Mouse (Mus musculus) hindbrain, embryonic 16.5 days (tissue): ENCODE results near the gene Eef1akmt1. TPM values are rescaled to one million over a fixed set of nuclear protein-coding genes. Genes with fewer than 3 reads are reported as not detected.
A peak's percentile ranks its signal among the peaks of the same experiment; 100 is the strongest.

Experiments
- ATAC-seq: fragments of 200-750 bp; cut with Nextera tagmentation; 2 replicates; pipeline ENCODE4 v1.8.0; 2017; ENCODE audit warnings: moderate TSS enrichment, moderate library complexity
- H3K27ac ChIP-seq: fragments of 300-500 bp; sonication (generic); 2 replicates; pipeline ENCODE4 v1.5.1; 2014; ENCODE audit warnings: low read depth, mild to moderate bottlenecking, control low read depth, low read length, moderate library complexity
- H3K27me3 ChIP-seq: fragments of 300-500 bp; sonication (generic); replicated peaks from 2 replicates; pipeline ENCODE4 v1.6.1; 2014; ENCODE audit warnings: low read length; ENCODE audit not compliant: control insufficient read depth, insufficient read depth
- H3K36me3 ChIP-seq: fragments of 300-500 bp; sonication (generic); 2 replicates; pipeline ENCODE4 v1.6.1; 2014; ENCODE audit warnings: mild to moderate bottlenecking, low read length, moderate library complexity, mixed read lengths; ENCODE audit not compliant: control insufficient read depth, insufficient read depth
- H3K4me1 ChIP-seq: fragments of 300-500 bp; sonication (generic); 2 replicates; pipeline ENCODE4 v1.6.1; 2014; ENCODE audit warnings: low read depth, low read length; ENCODE audit not compliant: control insufficient read depth, insufficient read depth
- H3K4me2 ChIP-seq: fragments of 300-500 bp; sonication (generic); 2 replicates; pipeline ENCODE4 v1.6.1; 2014; ENCODE audit warnings: mild to moderate bottlenecking, low read length, control low read depth, moderate library complexity
- H3K4me3 ChIP-seq: fragments of 300-500 bp; sonication (generic); 2 replicates; pipeline ENCODE4 v1.5.1; 2014; ENCODE audit warnings: mild to moderate bottlenecking, low read length, control low read depth, moderate library complexity
- H3K9ac ChIP-seq: fragments of 300-500 bp; sonication (generic); 2 replicates; pipeline ENCODE4 v1.6.1; 2014; ENCODE audit warnings: low read depth, mild to moderate bottlenecking, control low read depth, low read length, moderate library complexity
- H3K9me3 ChIP-seq: fragments of 300-500 bp; sonication (generic); 2 replicates; pipeline ENCODE4 v1.6.1; 2014; ENCODE audit warnings: mild to moderate bottlenecking, low read length, moderate library complexity; ENCODE audit not compliant: control insufficient read depth
- WGBS: fragments of 180-500 bp; shearing (Covaris S2); extraction: QIAGEN DNeasy Blood & Tissue Kit; methylation state at CpG from one replicate; pipeline ENCODE4 v1.1.7; 2014; 5-methylcytosine and 5-hydroxymethylcytosine counted together
- polyA plus RNA-seq: library from polyadenylated mRNA; unstranded; fragments of >200 nt; fragmentation: Nextera tagmentation; extraction: Ambion mirVana; gene quantifications from 2 replicates; pipeline ENCODE4 v1.2.1, GENCODE M21; 2015

Eef1akmt1 gene
- polyA plus RNA-seq, 1 experiment from 2014 or later: 89.5 TPM

DNA sequence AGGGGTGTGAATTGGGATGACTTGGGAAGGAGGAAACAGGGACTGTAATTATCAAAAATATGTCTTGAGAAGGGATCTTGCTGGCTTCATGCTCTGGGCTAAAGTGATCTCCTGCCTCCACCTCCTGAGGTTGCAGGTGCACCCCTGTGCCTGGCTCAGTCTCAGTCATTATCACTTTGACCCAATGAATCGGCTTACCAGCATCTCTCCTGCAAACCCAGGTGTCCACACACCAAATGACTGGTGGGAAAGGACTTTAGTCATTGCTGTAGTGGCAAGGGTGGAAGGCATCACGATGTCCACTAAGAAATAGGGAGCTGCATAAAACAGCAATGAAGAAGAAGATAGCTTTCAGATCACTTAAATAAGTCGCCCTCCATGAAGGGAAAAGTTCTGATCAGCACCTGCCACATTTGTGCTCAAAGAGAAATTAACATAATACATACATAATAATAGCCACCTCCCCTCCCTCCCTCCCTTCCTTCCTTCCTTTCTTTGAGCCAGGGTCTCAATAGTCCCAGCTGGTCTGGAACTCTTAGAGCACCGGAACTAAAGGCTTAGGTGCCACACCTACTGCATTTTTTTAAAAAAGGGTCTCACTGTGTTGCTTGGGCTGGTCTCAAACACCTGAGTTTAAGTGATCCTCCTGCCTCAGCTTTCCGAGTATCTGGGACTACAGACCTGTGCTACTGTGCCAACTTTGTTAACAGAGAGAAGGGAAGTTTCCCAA, 41.5 kb downstream of the Eef1akmt1 start:
- no peak overlapping the region for H3K4me2 ChIP-seq
- H3K4me1 ChIP-seq: peaks cover 19% of the 10 kb centered on the region
- 71% methylated on average over 5 of the region's 5 CpGs for WGBS
- no peak overlapping the region for H3K4me3 ChIP-seq
- no peak overlapping the region for H3K27ac ChIP-seq
- no peaks in the 10 kb centered on the region for H3K36me3 ChIP-seq
- H3K9me3 ChIP-seq: no peaks in the 10 kb centered on the region
- H3K27me3 ChIP-seq: no peaks in the 10 kb centered on the region
- no peak for ATAC-seq
- no peak overlapping the region for H3K9ac ChIP-seq

DNA sequence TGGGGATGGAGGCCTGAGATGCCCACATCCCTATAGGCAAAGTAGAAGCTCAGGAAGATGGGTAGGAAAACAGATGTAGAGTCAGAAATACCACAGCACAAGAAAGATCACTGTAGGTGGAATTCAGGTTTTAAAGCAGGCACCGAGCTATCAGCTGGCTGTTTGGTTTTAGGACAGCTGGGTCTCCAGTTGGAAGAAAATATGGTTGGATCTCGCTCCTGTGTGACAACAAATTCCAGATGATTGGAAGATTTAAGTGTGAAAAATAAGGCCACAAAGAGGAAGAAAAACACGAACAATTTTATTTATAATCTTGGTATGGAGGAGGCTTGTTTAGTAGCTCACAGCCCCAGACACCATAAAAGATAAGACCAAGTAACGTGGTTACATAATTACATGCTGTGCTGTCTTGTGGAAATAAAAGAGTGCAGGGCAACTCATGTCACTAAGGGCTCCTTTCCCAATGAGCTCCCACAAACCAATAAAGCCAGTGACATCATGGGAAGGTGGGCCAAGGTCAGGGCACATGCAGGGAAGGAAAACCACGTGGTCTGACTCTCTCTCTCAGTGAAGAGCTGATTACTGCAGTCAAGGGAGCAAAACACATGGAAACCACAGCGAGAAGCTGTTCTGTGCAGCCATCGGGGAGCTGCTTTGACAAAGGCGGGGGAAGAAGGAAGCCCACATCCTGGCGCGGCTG, 42.2 kb downstream of the Eef1akmt1 start:
- H3K4me3 ChIP-seq: no peak overlapping the region
- no peak for ATAC-seq
- no peaks in the 10 kb centered on the region for H3K9me3 ChIP-seq
- H3K27me3 ChIP-seq: no peaks in the 10 kb centered on the region
- no peak overlapping the region for H3K4me2 ChIP-seq
- peaks cover 16% of the 10 kb centered on the region for H3K4me1 ChIP-seq
- 45% methylated on average over 10 of the region's 10 CpGs for WGBS
- H3K27ac ChIP-seq: no peak overlapping the region
- H3K36me3 ChIP-seq: no peaks in the 10 kb centered on the region
- no peak overlapping the region for H3K9ac ChIP-seq

DNA sequence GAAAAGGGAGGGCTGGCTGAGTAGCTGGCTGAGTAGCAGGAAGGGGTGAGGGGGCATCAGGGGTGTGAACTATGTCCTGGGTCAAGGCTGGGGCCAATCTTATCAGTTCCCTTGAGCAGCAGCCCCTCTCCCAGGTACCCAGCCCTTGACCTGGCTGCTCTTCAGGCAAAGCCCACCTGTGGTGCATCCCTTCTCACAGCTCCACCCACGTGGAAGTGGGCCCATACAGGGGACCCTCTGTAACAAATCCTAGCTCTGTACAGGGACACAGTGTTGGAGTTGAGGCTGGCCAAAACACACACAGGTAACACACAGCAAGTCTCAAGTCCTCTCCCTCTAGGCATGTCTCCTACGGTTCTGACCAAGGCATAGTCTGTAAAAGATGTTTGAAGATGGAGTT, 43.8 kb downstream of the Eef1akmt1 start:
- Histone ChIP-seq H3K27ac (no peak overlapping the region), H3K9ac (no peak overlapping the region), H3K4me3 (no peak overlapping the region), H3K36me3 (no peaks in the 10 kb centered on the region), H3K4me2 (no peak overlapping the region), H3K9me3 (no peaks in the 10 kb centered on the region), H3K4me1 (peaks cover 17% of the 10 kb centered on the region), H3K27me3 (no peaks in the 10 kb centered on the region)
- WGBS: 58% methylated on average over 2 of the region's 2 CpGs
- ATAC-seq: no peak

DNA sequence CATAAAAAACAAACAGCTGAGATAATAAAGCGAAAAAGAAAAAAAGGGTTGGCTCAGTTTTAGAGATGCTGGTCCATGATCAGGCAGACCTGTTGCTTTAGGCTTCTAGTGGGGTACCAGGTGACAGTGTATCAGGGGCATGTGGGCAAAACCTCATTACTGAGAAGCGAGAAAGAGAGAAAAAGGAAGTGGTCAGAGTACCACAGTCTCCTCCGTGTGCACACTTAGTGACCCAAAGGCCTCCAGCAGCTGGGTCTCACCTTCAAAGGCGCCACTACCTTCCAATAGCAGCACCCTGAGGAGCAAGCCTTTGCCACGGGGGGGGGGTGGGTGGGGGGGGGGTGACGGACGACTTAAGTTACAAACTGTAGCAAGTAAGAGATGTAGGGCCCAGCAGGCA, 44.3 kb downstream of the Eef1akmt1 start:
- no peaks in the 10 kb centered on the region for H3K27me3 ChIP-seq
- ATAC-seq: no peak
- H3K9me3 ChIP-seq: no peaks in the 10 kb centered on the region
- 41% methylated on average over 6 of the region's 7 CpGs for WGBS
- no peak overlapping the region for H3K9ac ChIP-seq
- peaks cover 17% of the 10 kb centered on the region for H3K4me1 ChIP-seq
- no peak overlapping the region for H3K27ac ChIP-seq
- no peak overlapping the region for H3K4me3 ChIP-seq
- H3K36me3 ChIP-seq: no peaks in the 10 kb centered on the region
- H3K4me2 ChIP-seq: no peak overlapping the region

DNA sequence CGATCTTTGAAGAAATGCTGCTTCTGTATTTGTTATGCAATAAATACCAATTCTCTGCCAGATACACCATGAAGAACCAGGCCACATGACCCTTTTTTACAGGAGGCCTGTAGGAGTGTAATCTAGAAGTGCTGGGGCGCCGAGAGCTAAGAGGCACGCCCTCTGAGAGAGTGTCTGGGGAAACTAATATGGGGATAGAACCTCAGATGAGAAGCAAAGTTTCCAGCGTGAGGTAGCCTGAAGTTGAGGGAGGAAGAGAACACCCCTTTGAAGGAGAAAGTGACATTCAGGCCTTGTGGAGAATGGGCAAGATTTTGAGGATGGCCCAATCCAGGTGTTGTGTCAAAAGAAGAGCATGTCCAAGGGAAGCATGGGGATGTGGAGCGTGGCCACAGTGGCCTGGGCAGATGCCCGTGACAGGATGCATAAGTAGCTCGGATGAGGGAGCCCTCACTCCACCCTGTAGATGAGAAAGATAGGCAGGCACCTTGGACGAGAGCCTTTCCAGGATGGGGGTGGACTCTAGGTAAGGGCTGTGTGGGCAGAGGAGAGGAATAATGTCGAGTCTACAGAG, 45.3 kb downstream of the Eef1akmt1 start:
- Histone ChIP-seq H3K4me2 (peak overlapping the region; percentile 72), H3K9ac (peak overlapping the region; percentile 94), H3K4me1 (peaks cover 17% of the 10 kb centered on the region), H3K9me3 (no peaks in the 10 kb centered on the region), H3K36me3 (no peaks in the 10 kb centered on the region), H3K4me3 (peak overlapping the region; percentile 85), H3K27ac (no peak overlapping the region; the same call in 1 of the 2 replicates), H3K27me3 (no peaks in the 10 kb centered on the region)
- whole genome bisulfite sequencing: 56% methylated on average over 10 of the region's 10 CpGs
- peak; percentile 41; the same call in 1 of the 2 replicates for ATAC-seq

DNA sequence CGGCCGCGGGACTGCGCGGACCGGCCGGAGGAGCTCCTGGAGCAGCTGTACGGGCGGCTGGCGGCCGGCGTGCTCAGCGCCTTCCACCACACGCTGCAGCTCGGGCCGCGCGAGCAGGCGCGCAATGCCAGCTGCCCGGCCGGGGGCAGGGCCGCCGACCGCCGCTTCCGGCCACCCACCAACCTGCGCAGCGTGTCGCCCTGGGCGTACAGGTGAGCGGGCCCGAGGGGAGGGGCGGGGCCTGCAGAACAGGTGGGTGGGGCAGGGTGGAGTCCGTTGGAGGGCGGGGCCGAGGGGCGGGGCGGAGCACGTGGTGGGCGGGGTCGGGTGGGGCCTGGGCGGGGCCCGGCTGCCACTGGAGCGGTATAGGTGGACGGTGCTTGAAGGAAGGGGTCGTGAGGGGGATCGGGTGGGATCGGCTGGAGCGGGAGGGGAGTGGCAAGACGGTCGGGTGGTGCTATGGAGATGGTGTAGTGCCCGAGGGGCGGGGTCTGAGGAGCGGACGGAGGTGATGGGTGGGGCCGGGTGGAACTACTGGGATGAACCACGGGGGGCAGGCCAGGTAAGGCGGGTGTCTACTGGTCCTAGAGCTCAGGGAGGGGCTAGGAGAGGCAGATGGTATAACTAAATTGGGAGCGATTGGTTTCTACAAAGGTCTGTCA, 45.9 kb downstream of the Eef1akmt1 start:
- Histone ChIP-seq H3K36me3 (no peaks in the 10 kb centered on the region), H3K9ac (peak overlapping the region; percentile 94), H3K27me3 (no peaks in the 10 kb centered on the region), H3K4me1 (peaks cover 17% of the 10 kb centered on the region), H3K4me3 (peak overlapping the region; percentile 85), H3K27ac (peak overlapping the region; percentile 80), H3K4me2 (peak overlapping the region; percentile 72), H3K9me3 (no peaks in the 10 kb centered on the region)
- WGBS: under 1% methylated on average over 56 of the region's 60 CpGs
- ATAC-seq: peak; percentile 88

DNA sequence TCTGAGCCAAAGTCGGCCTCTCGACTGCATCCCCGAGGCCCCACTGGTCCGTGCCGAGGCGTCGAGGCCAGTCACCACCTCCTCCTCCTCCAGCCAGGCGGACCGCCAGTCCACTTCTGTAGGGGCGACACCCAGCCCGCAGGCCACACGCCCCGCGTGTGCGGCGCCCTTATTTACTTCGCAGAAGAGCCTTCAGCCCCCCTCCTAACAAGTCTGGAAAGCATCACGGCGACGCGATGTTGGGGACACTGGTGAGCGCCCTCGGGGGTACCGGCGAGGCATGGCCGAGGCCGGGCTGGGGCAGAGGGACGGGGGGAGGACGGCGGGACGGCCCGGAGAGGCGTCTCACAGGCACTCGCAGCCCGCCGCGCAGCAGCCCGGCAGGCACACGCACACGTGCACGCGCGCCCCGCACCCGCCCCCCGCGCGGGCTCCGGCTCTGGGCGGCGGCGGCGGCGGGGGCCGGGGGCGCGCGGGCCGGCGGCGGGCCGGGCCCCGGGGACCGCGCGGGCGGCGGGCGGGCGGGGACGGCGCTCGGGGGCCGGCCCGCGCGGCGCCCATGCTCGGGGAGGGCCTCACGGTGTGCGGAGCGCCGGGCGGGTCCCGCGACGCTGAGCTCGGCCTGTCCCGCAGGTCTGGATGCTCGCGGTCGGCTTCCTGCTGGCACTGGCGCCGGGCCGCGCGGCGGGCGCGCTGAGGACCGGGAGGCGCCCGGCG, 46.6 kb downstream of the Eef1akmt1 start, which contains the start of gene Il17d:
Il17d (plus strand) TSS at position 107 of the 717 bp plus-strand sequence.
- H3K27ac ChIP-seq: peak within 1 kb of the TSS; percentile 80
- no peaks in the 10 kb centered on the region for H3K9me3 ChIP-seq
- H3K9ac ChIP-seq: peak within 1 kb of the TSS; percentile 94
- no peaks in the 10 kb centered on the region for H3K36me3 ChIP-seq
- WGBS: under 1% methylated on average over 50 of the region's 104 CpGs
- H3K4me2 ChIP-seq: peak within 1 kb of the TSS; percentile 72
- H3K27me3 ChIP-seq: no peaks in the 10 kb centered on the region
- peaks cover 17% of the 10 kb centered on the region for H3K4me1 ChIP-seq
- peak; percentile 55 for ATAC-seq
- peak within 1 kb of the TSS; percentile 85 for H3K4me3 ChIP-seq

DNA sequence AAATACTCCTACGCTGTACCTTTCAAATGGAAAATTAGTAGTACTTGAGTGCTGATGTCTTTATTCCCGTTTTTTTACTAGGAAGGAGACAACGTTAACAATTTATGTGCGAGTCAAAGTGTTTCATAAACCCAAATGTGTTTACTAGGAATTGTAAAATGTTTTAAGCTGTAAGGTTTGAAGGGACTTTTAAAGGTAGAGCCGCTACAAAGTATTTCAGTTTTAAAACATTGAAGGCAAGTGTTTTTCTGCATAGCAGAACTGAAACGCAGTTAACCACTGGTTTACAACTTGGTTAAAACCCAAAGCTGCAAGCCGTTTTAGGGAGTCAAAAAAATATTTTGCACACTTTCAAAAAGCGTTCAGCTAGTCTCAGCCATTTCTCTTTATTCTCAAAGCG, 47.6 kb downstream of the Eef1akmt1 start:
- Histone ChIP-seq H3K36me3 (no peaks in the 10 kb centered on the region), H3K4me2 (peak overlapping the region; percentile 72; the same call in 1 of the 2 replicates), H3K27me3 (no peaks in the 10 kb centered on the region), H3K9ac (no peak overlapping the region), H3K4me1 (peaks cover 17% of the 10 kb centered on the region), H3K27ac (no peak overlapping the region), H3K4me3 (no peak overlapping the region), H3K9me3 (no peaks in the 10 kb centered on the region)
- whole genome bisulfite sequencing: 88% methylated on average over 9 of the region's 9 CpGs
- no peak for ATAC-seq
